Mouse (Mus musculus): ENCODE data around the gene Cdk2ap2.
"Not testable (repeated sequence)": the region's sequence is repeated elsewhere in the genome, so short reads cannot be mapped to it uniquely, and the experiment has no call there.

The Cdk2ap2 gene

DNA sequence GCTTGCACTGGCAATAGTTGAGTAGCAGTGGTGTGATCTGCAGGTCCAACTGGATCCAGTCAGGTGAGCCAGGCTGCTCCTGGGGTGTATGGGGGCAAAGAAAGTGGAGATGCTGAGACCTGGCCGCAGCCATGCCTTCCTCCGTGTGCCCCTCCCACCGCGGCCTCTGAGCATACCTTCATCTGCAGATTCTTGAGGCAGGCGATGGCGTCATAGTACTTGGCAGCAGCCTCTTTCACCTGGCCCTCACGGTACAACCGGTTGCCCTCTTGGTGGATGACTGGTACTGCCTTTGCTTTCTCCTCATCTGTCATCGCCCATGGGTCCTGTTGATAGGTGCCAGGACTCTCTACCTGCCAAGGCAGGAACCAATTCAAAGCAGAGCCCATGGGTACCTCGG lies 18.2 kb downstream of the Cdk2ap2 start:
- no peak for DNase-seq (ENCODE audit: low read depth, low spot score)

DNA sequence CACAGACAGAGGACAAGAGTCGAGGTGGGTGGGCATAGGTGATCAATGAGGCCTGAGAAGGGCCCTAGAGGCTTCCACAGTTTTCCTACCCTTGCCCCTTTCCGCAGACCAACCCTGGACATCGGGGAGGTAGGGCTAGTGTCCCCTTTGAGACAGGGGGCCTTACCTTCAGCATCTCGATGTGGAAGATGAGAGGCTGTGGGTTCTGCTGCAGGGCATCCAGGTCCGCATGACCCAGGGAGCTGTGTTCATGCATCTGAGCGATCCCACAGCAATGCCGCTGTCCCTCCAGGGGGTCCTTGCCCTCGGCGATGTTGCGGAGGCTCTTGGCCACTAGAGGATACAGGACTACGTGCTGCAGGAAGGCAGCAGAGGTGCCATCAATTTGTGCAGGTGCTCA lies 18.8 kb downstream of the Cdk2ap2 start:
- no peak for DNase-seq (ENCODE audit: low read depth, low spot score)

DNA sequence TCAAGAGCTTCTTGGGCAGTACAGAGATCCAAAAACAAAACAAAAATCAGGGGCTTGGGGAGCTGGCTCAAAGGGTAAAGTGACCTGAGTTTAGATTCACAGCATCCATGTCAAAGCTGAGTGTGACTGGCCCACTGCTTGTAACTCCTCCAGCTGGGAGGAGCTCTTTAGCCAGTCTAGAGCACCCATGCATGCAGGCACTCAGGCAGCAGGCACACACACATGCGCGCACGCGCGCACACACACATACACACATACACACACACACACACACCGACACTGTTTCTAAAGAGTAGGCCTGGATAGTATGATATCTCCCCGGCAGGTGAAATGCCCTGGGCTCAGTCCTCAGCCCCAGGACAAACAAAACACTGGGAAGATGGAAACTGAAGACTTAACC lies 20.0 kb downstream of the Cdk2ap2 start:
- peak; percentile 50 for DNase-seq (ENCODE audit: low read depth, low spot score)

DNA sequence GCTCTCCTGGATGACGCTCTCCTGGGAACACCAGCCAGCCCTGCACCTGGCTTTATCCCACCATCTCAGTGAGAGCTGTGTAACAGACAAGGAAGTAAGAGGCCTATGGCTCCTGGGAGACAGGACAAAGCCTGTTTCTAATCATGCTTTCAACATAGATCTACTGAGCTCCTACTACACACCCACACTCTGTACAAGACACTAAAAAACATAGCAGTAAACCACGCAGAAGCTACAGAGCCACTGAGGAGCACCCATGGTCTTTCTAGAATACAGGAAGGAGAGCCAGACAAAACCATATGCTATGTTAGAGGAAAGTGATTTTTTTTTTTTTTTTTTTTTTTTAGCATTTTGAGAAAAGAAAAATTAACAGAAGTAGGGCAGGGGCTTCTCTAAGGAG lies 21.4 kb downstream of the Cdk2ap2 start:
- DNase-seq (ENCODE audit: low read depth, low spot score) = no peak

DNA sequence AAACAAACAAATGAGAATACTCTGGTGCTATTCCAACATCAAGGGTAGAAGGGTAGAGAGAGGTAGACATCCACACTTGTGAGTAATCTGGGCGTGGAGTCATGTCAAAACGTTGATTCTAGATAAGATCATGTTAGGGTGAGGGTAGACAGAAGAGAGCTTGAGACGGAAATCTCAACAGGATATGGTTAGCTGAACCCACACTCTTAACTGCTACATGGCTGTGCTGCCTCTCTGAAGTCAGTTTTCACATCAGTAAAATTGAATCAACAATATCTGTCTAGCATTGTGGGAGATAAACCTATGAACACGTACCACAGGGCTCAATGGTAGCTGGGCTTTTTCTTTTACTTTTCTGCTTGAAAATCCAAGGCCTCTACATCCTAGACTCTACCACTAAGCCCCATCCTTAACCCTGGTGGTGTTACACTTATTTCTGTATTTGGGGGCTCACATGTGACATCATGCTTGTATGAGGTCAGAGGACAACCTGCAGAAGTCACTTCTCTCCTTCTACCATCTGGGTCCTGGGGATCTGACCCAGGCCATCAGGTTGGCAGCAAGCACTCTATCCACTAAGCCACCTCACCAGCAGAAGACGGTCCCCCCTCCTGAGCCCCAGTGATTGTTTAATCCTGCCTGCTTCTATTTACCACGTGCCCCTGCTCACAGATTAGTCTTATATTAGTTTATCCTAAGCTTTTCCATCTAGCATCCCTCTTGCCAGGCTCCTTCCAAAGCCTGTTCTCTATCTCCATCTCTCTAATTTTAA lies 22.9 kb downstream of the Cdk2ap2 start:
- DNase-seq (ENCODE audit: low read depth, low spot score) = peak; percentile 91

DNA sequence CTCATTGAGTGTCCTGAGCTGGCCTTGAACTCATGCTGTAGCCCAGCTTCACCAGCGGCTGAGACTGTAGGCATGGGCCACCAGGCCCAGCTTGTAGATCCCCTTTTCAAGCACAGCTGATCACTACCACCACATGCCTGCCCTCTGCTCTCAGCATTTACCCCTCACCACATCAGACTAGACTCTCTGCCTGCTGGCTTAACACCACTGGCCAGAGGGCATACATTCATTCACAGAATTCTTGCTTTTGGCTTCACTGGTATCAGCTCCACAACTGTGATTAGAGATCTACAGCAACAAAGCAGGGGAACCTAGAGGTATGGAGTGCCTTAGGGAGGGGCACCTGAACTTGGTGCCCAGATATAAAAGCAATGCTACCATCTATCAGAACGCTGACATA lies 23.5 kb downstream of the Cdk2ap2 start:
- DNase-seq (ENCODE audit: low read depth, low spot score) = peak; percentile 52

DNA sequence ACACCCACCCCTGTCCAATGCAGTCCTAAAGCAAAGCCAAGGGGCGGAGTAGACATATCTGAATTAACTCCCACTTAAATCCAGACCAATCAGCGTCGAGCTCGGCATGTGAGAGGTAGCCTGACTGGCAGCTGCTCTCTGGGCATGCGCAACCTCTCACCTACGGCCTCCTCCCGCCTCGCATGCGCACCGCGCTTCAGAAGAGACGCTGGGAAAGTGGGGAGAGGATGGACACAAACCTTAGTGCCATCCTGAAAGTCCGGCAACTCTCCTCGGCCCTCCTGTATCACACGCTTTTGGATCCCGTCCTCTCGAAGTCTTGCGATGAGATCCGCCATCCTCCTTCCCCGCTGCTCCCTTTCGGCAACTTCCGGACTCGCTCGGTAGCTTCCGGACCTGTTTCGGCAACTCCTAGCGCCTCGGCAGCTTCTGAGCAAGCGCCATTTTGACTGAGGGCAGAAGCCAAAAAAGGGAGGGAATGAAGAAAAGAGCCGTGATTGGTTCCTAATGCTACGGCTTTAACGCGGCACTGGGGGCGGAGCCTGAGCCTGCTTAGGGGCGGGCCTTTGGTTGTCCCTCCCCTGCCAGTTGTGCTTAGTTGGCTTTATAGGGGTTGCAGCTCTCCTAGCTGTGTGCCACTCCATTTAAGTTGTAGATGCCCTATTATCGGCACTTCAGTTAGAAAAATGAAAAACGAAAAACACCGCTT lies 24.3 kb downstream of the Cdk2ap2 start:
- peak; percentile 99 for DNase-seq (ENCODE audit: low read depth, low spot score)

DNA sequence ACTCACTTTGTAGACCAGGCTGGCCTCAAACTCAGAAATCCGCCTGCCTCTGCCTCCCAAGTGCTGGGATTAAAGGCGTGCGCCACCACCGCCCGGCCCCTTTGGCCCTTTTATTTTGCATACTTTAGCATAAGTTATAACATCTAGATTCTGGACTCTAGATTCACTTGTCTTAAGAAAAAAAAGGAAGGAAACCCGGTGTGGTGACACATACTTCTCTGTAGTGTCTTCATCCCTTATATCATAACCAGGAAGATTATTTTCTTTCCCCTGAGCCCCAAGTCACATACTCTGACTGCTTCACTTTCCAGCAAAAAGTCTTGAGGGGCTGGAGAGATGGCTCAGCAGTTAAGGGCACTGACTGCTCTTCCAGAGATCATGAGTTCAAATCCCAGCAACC lies 24.9 kb downstream of the Cdk2ap2 start:
- DNase-seq (ENCODE audit: low read depth, low spot score) = not testable (repeated sequence)

DNA sequence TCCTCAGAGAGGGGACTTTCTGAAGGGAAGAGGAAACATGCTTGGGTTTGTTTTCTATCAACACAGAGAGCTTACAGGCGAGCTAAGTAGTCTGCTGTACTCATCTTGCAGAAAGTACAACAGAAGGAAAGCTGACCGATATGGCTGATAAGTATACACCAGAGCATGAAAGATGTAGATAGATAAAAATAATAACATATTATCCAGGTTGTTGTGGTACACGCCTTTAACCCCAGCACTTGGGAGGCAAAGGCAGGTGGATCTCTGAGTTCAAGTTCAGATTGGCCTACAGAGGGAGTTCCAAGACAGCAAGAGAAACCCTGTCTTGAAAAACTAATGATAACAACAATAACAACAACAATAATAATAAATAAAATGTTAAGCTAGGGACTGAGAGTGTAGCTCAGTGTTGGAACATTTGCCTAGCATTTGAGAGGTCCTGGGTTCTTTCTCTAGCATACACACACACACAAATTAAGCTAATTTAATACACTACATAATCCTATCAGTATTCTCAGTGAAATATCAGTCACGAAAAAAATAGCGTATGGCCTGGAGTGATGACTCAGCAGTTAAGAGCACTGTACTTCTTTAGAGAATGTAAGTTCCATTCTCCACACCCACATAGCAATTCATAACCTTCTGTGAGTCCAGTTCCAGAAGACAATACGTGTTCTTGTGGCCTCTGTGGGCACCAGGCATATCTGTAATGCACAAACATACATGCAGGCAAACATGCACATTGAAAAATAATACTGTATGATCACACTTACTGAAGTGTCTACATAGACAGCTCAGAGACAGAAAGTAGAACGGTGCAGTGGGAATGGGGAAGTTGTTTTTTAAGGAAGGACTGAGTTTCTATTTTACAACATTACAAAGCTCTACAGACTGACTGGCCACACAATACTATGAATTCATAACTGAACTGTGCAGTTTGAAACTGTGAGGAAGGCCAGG lies 25.7 kb downstream of the Cdk2ap2 start:
- DNase-seq (ENCODE audit: low read depth, low spot score) = peak; percentile 43

DNA sequence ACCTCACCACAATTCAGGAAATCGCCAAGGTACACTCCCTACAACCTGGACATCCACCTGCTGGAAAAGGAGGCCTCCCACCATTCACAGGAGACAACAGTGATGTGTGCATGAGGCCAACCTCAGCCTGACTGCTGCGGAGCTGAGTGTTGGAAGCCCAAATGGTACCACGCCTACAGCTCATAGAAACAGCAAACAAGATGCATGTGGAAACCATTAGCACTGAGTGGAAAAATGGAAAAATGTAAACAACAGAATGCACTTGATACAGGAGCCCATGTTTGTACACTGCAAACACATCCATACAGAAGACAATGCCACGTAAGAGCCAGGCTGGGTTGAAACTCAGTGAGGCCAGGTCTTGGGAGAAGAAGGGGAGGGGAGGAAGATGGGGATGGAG lies 27.4 kb downstream of the Cdk2ap2 start:
- no peak for DNase-seq (ENCODE audit: low read depth, low spot score)

DNA sequence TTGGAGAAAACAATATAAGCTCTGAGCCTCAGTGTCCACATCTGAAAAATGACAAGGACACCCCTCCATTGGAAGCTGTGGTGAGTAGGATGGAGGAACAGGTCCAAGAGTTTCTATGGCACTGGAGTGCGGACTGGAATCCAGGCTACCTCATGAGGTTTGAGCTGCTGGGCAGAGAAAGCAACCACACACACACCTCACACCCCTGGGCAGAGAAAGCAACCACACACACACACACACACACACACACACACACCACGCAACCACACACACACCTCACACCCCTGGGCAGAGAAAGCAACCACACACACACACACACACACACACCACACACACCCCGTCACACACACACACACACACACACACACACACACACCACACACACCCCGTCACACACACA lies 28.3 kb downstream of the Cdk2ap2 start:
- DNase-seq (ENCODE audit: low read depth, low spot score) = not testable (repeated sequence)

DNA sequence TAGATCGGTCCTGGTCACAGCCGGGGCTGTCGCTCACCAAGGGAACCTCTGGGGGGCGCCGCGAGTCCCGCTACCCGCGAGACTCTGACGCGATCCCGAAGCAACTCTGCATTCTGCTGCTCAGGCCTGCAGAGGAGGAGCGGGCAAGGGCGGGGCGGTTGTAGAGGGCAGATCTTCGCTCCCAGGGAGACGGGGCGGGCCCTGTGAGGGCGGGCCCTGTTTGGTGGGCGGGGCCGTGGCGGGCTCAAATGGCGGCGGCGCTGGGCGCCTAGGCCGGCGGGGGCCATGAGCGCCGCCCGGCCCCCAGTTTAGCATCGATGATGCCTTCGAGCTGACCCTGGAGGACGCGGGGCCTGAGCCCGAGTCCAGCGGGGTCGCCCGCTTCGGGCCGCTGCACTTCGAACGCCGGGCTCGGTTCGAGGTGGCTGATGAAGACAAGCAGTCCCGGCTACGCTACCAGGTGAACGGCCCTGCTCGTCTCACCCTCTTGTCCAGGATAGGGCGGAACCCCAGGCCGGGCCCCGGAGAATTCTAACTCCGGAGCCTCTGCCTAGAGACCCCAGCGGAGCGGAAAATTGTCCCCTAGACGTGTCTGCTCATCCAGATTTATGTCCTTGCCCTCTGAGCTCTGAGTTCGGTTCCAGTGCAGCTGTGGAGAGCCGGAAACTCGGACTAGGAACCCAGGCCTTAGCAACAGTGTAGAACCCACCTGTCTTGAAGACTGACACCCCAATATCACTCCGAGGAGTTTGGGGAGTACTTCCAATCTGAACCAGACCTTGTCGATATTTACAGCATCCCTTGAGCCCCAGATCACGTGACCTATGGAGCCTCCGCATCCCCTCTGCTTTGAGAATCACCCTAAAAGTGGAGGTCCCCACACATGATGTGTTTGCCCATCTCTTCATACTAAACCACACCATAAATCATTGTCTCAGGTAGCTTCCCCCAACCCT lies 29.0 kb downstream of the Cdk2ap2 start, which contains the start of gene Aip:
Gene Aip, minus strand, starts transcription at position 118 of the 956 bp plus-strand sequence.
- peak; percentile 99 for DNase-seq (ENCODE audit: low read depth, low spot score)

DNA sequence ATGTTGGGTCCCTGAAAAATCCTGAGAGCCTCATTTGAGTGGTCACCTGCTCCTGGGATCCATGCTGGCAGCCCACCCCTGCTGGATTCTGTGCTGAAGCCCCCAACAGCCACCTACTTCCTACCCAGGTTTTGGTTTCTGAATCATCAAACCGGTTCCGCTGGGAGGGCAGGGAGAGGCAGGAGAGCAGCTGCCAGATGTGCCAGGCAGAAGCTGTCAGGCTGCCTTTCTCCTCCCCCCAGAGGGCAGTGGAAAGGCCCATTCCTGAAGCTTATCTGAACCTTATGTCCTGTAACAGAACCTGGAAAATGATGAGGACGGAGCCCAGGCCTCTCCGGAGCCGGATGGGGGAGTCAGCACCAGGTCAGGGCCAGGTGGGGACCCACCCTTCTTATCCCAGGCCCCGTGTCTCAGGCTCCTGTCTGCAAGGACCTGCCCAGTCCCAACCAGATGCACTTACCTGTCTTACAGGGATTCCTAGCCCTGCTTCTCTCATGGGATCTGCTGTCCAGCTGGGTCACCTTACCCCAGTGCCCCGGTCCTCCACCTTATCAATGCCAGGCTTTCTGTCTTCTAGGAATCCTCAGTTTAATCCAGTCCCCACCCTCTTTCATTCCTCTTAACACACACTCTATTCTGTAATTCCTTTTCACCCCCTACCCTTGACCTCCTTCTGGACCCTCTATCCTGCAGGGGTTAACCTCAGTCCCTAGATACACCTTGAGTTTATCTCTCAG lies 29.9 kb downstream of the Cdk2ap2 start:
- no peak for DNase-seq (ENCODE audit: low read depth, low spot score)

DNA sequence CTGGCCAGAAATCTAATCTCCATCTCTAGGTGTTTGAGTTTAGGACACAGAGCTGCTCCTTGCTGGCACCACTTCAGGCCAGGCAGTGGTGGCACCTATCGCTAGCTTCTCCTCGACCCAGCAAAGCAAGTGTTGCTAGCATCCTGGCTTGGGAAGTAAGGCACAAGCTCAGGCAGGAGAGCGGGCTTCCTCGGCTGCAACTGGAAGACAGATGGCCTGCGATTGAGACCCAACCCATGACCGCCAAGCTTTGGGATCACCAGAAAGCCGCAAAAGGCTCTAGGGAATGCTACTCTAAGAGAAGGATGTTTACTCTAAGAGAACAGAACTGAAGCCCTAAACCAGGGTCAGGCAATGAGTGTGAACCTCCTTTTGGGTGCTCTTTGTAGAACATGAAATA lies 32.5 kb downstream of the Cdk2ap2 start:
- DNase-seq (ENCODE audit: low read depth, low spot score) = no peak

DNA sequence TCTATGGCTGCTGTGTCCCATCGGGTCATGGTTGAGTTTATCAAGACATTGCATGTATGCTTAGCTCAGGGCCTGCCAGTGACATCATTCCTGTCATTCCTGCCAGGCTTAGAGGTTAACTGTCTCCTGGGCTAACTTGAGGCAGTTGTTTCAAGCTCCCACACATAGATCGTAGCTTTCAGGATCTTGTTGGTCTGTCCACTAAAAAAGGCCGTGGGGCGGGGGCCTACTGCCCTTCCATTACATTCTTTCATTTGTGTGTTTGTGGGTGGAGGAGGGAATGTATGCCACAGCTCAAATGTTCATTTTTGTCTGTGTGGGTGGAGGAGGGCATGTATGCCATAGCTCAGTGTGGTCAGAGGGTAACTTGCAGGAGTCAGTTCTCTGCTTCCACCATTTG lies 33.1 kb downstream of the Cdk2ap2 start:
- no peak for DNase-seq (ENCODE audit: low read depth, low spot score)

DNA sequence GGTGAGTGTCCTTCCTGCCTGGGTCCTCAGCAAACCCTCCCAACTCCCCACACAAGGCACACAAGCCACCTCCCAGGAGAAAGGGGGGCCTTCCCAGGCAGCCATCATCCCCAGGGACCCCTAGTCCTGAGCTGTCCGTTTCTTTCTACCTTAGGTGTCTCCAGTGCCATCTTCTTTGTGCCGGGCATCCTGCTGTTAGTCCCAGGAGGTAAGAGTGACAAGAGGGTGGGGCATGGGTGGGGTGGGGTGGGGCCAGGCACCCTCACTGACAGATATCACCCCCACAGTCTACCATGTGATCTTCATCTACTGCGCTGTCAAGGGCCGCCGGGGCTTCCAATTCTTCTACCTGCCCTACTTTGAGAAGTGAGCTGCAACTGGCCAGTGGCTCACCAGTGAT lies 34.1 kb downstream of the Cdk2ap2 start:
- DNase-seq (ENCODE audit: low read depth, low spot score) = no peak

DNA sequence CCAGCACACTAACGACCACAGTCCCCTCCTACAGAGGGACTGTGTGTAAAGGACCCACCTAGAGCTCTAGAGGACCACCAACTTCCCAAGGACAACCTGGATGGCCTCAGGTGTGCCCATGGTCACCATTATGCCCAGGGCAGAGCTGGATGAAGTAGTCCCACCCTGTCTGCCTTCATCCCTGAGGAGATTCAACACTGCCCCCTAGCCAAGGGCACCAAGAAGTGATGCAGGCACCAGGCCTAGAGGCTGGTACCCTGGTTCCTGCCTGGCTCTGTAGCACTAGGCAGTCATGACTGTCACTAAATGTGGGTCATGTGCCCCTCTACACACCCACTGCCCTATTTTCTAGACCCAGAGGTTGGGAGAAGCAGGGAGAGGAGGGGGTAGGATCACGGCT lies 34.8 kb downstream of the Cdk2ap2 start:
- DNase-seq (ENCODE audit: low read depth, low spot score) = no peak

DNA sequence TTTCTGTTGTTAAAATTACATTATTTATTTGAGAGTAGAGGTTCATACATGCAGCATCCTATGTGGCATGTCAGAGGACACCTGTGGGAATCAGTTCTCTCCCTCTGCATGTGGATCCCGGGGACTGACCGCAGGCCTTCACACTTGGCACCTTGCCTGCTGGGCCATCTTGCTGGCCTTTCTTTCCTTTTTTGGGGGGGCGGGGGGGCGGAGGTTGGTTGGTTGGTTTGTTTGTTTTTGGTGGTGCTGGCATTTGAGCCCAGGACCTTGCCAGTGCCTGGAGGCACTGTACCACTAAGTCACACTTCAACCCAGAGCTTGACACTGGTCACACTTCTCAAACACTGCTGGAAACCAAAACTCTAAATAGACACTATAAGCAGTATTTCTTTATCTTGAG lies 37.4 kb downstream of the Cdk2ap2 start:
- DNase-seq (ENCODE audit: low read depth, low spot score) = no peak

DNA sequence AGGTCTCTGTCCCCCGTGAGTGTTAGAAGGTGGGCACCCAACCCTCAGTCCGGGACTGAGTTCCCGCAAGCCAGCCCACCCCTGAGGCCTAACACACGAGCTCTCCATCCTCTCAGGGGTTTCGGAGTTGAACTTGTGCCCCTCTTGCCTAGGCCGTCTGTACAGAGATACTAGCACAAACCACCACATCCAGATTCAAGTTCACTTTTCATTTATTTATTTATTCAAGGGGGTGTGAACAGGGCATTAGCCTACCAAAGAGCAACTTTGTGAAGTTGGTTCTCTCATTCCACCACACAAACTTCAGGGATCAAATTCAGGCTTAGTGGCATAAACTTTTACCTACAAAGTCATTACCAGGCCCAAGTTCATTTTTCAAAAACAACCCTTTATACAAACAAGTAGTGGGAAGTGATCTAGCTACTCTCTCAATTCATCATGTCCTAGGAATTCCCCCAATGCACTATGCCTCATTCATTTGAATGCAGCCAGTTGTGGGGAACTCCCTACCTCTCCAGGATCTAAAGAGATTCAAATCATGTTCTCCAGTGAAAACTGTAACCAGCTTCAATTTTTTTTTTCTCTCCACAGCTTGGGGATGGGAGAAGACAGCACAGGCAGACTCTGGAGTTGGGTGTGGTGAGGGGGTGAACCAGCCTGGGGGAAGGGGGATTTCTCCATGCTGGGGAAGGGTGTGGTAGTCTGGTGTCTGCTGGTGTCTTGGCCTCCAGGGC lies 38.4 kb downstream of the Cdk2ap2 start:
- DNase-seq (ENCODE audit: low read depth, low spot score) = peak; percentile 45

DNA sequence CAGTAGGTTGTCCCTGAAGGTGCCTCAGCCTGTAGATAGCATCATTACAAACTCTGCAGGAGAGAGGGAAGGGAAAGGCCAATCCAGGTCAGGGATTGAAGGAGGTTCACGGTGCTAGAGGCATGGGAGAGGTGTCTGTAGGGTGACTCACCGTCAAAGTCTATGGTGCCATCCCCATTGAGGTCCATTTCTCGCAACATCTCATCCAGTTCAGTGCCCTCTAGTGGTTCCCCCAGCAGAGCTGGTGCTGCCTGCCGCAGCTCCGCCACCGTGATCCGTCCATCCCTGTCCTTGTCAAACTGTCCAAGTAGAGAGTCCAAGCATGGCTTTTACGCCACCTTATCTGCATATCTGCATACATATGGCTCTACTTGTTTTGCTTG lies 39.0 kb downstream of the Cdk2ap2 start:
- peak; percentile 66 for DNase-seq (ENCODE audit: low read depth, low spot score)

All from CD4-positive, CD25-positive, alpha-beta regulatory T cell, adult 2 months (primary cell).